Mouse (Mus musculus) cerebellum, adult 2 months (tissue): ENCODE data around the gene Rbm43. TPM values are rescaled to one million over a fixed set of nuclear protein-coding genes. Genes with fewer than 3 reads are reported as not detected.
A peak's percentile ranks its signal among the peaks of the same experiment; 100 is the strongest.

ENCODE experiments used
- DNase-seq, 2 experiments: peaks; one replicate each; pipeline ENCODE4 v3.0.0; 2021
- H3K27ac ChIP-seq: fragments of 200-500 bp; 2 replicates; pipeline ENCODE4 v1.5.1; 2012; ENCODE audit warnings: low read length, control low read depth, inconsistent platforms; ENCODE audit not compliant: insufficient read depth
- H3K27me3 ChIP-seq: fragments of 200-500 bp; 2 replicates; pipeline ENCODE4 v1.6.1; 2012; ENCODE audit warnings: inconsistent platforms, mild to moderate bottlenecking, low read length, moderate library complexity; ENCODE audit not compliant: control insufficient read depth, insufficient read depth
- H3K4me1 ChIP-seq: fragments of 200-500 bp; 2 replicates; pipeline ENCODE4 v1.6.1; 2011; ENCODE audit warnings: low read length; ENCODE audit not compliant: control insufficient read depth, insufficient read depth
- H3K4me3 ChIP-seq: fragments of 200-500 bp; replicated peaks from 2 replicates; pipeline ENCODE3; 2011; ENCODE audit warnings: mild to moderate bottlenecking, low read depth, low read length, control low read depth; ENCODE audit not compliant: insufficient read depth
- CTCF ChIP-seq: fragments of 200-500 bp; IDR thresholded peaks from 2 replicates; pipeline ENCODE4 v1.5.1; 2011; ENCODE audit warnings: low read depth, mild to moderate bottlenecking, control low read depth, low read length, moderate library complexity, borderline replicate concordance; ENCODE audit not compliant: insufficient read depth
- POLR2A ChIP-seq: fragments of 200-500 bp; IDR thresholded peaks from 2 replicates; pipeline ENCODE4 v1.6.1; 2011; ENCODE audit warnings: low read length, control low read depth, borderline replicate concordance; ENCODE audit not compliant: insufficient read depth
- WGBS: fragments of 180-500 bp; shearing (Covaris S2); methylation state at CpG from one replicate; pipeline ENCODE4 v1.1.7; 2018; 5-methylcytosine and 5-hydroxymethylcytosine counted together
- polyA plus RNA-seq: library from polyadenylated mRNA; depleted of rRNA; stranded (reverse); fragments of >200 nt; gene quantifications from 2 replicates; pipeline ENCODE4 v1.2.3, GENCODE M21; 2012; rRNA removed

The Rbm43 gene
- 18.8 and 19.8 TPM in 2 replicates for polyA plus RNA-seq

DNA sequence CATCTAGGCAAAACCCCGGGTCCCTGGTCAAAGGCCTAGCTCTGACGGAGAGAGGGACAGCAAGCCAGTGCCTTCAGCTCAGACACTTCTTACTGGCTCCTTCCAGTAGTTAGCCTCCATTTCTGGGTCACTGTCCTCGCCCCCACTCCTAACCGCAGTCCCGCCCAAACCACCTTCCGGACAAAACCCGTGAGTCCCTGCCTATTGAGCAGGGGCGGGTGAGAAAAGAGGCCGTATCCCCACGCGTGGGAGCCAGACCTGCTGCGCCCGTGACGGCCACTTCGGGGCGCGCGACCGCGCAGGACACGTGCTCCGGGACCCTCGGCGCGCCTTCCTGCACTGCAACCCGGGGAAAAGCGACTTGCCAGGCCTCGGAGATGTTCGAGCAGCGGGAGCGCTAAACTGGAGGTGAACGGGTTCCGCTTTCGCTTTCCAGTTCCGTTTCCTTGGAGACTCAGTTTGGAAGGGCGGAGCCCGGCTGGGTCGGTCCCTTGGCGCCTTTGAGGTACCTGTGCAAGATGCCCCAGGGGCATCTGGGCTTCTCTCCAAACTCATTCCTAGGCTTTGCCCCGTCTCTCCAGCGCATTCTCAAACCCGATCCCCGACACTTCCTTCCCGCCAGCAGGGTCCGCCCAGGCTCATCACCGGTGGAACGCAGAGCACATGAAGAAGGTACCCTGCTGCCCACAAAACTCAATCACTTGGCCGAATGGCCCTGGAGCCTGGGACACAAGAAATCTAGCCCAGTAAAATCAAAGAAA is at the start of gene Rbm43:
Gene Rbm43, minus strand, starts transcription at position 590 of the 761 bp plus-strand sequence.
- under 1% methylated on average over 48 of the region's 48 CpGs for WGBS
- H3K4me1 ChIP-seq, result peaks cover 4% of the 10 kb centered on the region; the same call in 1 of the 2 replicates
- H3K27me3 ChIP-seq, result no peaks in the 10 kb centered on the region
- peak within 1 kb of the TSS; percentile 86 for H3K4me3 ChIP-seq
- peak within 1 kb of the TSS; percentile 6 for H3K27ac ChIP-seq
- 0 out of 2 replicates have a peak, but pooled peaks have one; percentile 36 for TF ChIP-seq POLR2A
- TF ChIP-seq CTCF, result peak; percentile 42; the same call in 1 of the 2 replicates
- peak; percentile 80 to 85 for DNase-seq

DNA sequence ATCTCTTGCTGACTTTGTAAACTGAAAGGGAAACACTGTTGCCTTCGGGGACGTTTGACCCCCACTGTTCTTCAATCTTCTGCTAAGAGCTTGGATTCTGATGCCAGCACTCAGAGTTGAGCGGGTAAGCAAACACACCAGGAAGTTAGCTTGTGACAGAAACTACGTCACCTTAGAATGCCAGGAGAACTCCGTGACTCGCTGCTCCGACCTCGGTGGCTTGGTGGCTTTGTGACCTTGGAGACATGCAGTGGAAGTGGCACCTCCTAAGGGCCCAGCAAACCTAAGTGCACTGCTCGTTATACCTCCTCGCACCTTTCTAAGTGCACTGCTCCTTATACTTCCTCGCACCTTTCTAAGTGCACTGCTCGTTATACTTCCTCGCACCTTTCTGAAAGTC is 47.3 kb upstream of the Rbm43 start:
- no peak overlapping the region for H3K27ac ChIP-seq
- H3K27me3 ChIP-seq, result no peaks in the 10 kb centered on the region
- no peak overlapping the region for H3K4me3 ChIP-seq
- WGBS, result 71% methylated on average over 13 of the region's 13 CpGs
- TF ChIP-seq POLR2A, result no peak
- TF ChIP-seq CTCF, result no peak
- no peaks in the 10 kb centered on the region for H3K4me1 ChIP-seq
- no peak for DNase-seq

DNA sequence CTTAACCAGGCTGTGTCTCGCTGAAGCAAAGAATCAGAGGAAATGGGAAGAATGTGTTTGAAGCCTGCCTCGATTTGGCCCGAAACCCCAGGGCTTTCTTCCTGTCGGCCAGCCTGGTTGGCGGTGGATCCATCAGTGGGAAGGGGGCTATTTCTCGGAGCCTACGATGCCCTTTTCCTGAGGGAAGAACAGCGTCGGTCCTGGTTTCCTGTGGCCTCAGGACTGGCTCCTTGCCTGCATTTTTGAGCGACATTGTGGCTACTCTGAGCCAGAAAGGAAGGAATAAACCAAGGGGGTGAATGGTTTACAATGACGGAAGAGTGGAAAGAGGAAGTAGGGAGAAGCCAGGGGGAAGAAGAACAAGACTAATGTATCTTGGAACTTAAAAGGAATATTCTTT is 46.7 kb upstream of the Rbm43 start:
- Histone ChIP-seq H3K27ac (no peak overlapping the region), H3K4me1 (no peaks in the 10 kb centered on the region), H3K4me3 (no peak overlapping the region), H3K27me3 (no peaks in the 10 kb centered on the region)
- peak; percentile 11 to 13 for DNase-seq
- TF ChIP-seq CTCF, result no peak
- no peak for TF ChIP-seq POLR2A
- 11% methylated on average over 11 of the region's 11 CpGs for WGBS

DNA sequence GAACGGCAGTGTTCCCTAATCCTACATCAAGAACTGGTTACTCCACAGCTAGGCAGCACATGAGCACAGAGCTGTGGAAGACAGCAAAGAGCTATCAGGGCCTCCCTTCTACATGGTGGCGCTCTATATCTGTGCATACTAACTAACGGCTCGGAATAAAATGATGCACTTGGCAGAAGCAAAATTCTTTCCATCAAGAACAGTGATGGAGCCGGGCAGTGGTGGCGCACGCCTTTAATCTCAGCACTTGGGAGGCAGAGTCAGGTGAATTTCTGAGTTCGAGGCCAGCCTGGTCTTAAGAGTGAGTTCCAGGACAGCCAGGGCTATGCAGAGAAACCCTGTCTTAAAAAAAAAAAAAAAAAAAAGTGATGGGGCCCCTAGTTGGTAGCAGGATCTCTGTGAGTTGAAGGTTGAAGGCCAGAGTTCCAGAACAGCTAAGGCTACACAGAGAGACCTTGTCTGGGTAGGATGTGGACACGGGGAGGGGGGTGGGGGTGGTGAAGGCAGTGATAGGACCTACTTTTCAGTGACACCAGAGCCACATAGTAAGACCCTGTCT is 38.5 kb upstream of the Rbm43 start, which contains the start of gene Nmi:
Gene Nmi, minus strand, starts transcription at position 85 of the 559 bp plus-strand sequence.
- WGBS, result 58% methylated on average over 9 of the region's 9 CpGs
- Histone ChIP-seq H3K27ac (peak within 1 kb of the TSS; percentile 49), H3K4me3 (peak within 1 kb of the TSS; percentile 72), H3K27me3 (no peaks in the 10 kb centered on the region), H3K4me1 (no peaks in the 10 kb centered on the region)
- TF ChIP-seq CTCF (no peak), POLR2A (no peak)
- DNase-seq, result peak; percentile 20 to 23

- Histone ChIP-seq H3K27me3 (no peaks in the 10 kb centered on the region), H3K4me1 (no peaks in the 10 kb centered on the region), H3K27ac (peak overlapping the region; percentile 49), H3K4me3 (peak overlapping the region; percentile 72)
- 3% methylated on average over 40 of the region's 40 CpGs for WGBS
- DNase-seq, result peak; percentile 42 to 59
- TF ChIP-seq POLR2A, result no peak
- no peak for TF ChIP-seq CTCF
Measured at GRCm38 (mm10) chr2:51972641-51973409, 37.9 kb upstream of the Rbm43 start.

DNA sequence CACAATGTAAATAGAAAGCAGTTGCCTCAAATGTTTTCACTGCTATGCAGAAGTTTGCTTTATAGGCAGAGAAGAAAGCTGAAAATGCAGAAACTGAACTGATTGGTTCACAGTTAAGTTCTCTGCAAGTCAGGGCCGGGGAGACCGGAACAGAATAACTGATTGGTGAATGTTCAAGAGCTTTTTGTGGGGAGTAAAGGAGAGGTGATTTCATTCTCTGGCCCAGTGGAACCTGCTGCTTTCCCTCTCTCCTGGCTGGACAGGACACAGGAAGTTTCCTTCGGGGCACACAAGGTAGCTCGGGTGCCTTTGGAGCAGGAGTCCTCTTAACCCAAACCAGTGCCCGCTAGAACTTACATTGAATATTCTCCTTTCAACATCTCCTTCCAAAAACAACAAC is 37.2 kb upstream of the Rbm43 start:
- Histone ChIP-seq H3K4me1 (no peaks in the 10 kb centered on the region), H3K4me3 (peak overlapping the region; percentile 45), H3K27ac (no peak overlapping the region), H3K27me3 (no peaks in the 10 kb centered on the region)
- peak; percentile 12 to 31 for DNase-seq
- WGBS, result 10% methylated on average over 5 of the region's 5 CpGs
- TF ChIP-seq CTCF (no peak), POLR2A (no peak)

DNA sequence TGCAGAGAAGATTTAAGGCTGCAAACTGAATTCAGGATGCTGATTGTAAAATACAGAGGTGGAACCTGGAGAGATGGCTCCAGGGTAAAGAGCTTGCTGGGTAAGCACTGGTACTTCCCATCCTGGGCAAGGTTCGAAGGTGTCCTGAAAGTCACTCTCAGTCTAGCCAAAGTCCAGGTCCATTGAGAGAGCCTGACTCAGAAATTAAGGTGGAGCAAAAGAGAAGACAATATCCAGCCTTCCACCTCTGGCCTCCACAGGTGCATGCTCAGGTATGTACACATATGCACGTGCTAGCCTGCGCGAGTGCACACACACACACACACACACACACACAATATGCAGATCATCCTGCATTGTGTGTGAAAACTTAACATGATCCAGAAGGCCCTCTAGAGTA is 35.9 kb upstream of the Rbm43 start:
- WGBS, result 98% methylated on average over 4 of the region's 4 CpGs
- no peaks in the 10 kb centered on the region for H3K4me1 ChIP-seq
- no peaks in the 10 kb centered on the region for H3K27me3 ChIP-seq
- H3K4me3 ChIP-seq, result no peak overlapping the region
- DNase-seq, result no peak
- TF ChIP-seq POLR2A (no peak), CTCF (no peak)
- no peak overlapping the region for H3K27ac ChIP-seq
